Mouse (Mus musculus) gastrocnemius, adult 18-20 months (tissue): Measurements from ENCODE around the gene Arhgef11. TPM values are rescaled to one million over a fixed set of nuclear protein-coding genes. Genes with fewer than 3 reads are reported as not detected.

Experiments used
- DNase-seq: peaks from one replicate; pipeline ENCODE4 v3.0.0; 2021; ENCODE audit warnings: low spot score
- total RNA-seq, 2 experiments: library from RNA; stranded (reverse); gene quantifications; 2 replicates each; pipeline ENCODE4 v1.2.3; 2021

Gene Arhgef11
- total RNA-seq, 2 experiments from 2014 or later = 18.5 to 19.9 TPM

DNA sequence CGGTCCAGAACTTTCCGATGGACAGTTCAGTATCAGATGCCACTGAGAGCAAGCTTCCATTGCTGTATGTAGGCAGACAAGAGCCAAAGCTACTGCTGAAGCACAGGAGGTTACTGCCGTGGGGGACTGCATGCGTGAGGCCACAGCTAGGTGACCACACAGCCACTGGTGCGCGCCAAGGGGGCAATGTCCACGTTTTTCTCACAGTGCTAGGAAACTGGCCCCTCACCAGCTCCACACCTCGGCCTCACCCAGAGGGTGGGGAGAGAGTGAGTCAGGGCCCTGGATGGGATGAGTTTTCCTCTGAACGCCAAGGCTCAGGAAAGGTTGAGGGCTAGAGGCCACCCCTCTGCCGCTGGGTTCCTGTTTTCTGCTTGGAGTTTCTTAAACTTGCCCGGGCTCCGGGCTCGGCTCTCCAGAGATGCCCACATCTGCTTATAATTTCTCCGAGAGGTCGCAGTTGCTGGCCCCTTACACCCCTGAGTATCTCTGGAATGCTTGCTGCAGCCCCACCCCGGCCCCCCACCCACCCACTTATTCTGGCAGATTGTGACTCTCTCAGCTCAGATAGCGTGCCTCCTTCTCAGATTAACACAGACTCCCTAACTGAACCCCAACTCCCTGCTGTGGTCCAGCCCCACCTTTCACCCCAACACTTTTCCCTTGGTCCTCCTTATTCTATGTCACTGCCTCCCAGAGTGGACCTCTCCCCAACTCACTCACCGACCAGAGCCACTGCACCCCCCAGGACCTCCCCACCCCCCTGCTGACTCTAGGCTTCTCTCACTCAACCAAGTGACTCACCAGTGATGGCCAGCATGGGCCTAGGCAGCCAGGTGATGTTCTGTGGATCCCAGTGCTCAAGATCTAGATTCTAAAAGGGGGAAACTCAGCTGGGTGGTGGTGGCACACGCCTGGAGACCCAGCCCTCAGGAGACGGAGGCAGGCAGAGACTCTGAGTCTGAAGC lies 144.3 kb downstream of the Arhgef11 start:
- no peak for DNase-seq

DNA sequence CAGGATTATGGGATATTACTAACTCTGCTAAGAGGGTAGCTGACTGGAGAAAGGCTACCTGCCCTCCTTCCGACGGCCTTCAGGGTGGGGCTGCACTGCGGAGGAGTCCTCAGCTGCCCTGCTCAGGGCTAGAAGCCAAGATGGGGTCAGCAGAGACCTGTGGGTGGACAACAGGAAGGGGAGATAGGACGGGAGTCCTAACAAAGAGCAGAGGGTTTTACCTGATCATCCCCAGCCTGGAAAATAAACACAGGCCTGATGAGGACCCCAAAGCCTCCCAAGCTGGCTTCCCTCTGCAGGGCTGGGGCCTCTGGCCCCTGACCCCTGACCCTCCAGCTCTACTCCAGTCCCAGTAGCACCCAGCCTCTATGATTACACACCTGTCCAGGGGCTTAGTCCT lies 145.8 kb downstream of the Arhgef11 start:
- DNase-seq = no peak

DNA sequence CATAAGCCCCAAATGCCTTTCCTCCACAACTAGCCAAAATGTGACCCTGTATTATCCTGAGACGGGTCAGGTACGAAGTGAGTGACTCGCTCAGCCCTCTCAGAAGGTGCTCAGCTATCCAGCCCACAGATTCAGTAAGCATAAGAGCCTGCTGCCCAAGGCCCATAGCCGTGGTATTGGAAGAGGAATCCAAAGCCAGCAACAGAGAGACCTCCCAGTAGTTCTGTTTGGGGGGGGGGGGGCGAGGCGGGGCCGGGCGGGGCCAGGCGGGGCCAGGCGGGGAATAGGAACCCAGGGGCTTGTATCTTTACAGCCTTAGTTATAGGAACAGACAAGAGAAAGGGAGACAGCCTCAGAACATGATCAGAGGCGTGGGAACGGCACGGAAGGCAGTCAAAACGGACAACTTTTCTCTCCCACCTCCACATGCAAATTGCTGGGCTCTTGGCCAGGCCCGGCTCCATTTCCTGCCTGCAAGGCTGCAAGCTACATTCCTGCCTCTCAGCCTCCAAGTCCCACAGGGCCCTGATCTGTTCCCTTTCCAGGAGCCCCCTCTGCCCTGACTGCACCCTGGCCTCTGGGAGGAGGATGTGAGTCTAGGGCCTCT lies 146.4 kb downstream of the Arhgef11 start:
- DNase-seq = peak; percentile 60

DNA sequence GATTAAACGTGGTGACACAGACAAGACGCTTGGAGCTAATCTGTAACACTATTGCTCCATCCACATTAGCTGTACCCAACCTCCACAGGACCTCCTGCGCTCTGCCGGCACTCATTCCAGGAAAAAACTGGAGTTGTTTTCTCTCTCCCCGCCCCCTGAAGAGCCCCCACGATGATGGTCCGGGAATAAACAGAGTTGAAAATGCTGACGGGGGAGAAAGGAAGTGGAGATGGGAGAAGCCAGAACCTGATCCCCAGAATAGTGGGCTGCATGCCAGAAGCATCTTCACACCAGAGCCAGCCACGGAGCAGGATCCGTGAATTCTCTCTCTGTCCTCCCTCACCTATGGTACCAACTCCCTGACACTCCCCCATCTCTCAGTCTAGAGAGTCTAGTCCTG lies 147.1 kb downstream of the Arhgef11 start:
- no peak for DNase-seq

DNA sequence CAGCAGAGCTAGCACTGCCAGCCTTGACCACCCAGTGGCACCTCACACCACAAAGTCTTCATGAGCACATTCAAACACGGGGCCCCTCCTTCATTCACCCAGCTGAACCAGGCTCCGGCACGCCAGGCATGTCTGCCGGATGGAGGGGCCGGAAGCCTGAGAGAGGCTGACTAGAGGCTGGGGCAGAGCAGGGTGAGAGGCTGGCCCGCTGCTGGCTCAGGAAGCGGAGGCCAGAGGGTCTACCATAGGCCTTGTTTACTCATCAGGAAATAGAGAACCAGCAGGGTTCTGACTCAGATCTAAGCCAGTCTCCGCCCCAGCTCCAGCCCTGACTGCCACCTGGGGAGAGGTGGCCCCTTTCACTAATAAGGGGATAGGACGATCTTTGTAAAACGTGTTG lies 147.7 kb downstream of the Arhgef11 start:
- DNase-seq = no peak

DNA sequence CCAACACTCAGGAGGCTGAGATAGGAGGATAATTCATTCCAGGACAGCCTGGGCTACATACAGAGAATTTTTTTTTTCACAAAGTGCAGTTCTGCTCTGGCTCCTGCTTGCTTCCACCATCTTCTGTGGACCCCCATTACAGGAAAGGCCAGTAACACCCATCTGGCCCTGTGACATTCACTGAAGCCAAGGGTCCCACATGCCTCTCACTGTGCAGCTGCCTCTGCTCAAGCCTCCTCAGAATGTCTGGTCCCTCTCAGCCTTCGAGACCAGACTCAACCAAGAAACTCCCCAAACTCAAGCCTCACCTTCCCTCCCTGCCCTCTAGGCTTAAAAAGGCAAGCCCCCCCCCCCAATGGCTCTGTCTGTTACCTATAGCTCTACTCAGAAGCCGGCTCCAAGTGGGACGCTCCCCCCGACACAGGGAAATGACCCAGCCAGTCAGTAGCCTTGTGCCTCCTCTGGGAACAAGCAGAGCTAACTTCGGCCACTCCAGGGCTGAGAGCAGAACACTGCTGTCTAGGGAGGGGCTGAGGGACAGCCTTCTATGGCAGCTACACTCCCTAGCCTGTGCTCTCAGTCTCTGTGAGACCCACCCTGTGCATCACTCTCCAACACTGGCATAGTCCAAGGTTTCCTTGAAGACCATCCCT lies 148.4 kb downstream of the Arhgef11 start:
- no peak for DNase-seq

DNA sequence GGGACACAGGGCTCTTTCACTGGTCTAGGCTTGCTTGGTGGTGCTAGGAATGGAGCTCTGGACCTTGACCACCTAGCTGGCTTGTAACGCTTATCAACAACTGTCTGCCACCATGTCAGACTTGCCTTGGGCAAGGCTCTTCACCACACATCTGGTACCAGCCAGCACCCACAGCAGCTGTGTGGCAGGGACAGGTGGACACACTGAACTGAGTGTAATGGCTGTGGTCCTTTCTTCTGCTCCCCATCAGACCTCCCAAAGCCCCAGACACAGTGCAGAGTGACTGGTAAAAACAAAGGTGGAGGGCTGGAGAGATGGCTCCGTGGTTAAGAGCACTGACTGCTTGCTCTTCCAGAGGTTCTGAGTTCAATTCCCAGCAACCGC lies 148.9 kb downstream of the Arhgef11 start:
- DNase-seq = no peak

DNA sequence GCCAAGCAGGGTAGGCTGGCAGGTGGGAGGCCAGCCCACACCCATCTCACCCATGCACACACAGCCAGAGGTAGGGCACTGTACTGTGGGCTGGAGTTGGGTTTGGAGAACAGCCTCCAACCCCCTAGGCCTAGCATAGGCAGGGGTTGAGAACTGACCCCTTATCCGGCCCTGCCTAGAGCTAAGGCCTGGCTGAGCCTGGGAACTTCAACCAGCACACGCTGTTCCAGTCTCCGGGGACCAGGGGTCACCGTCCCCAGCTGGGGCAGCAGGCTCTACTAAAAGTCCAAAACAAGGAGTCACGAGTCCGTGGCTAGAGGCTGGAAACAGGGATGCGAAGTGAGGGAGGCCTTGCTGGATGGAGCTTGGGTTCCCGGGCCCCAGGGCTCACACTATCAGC lies 150.4 kb downstream of the Arhgef11 start:
- peak; percentile 40 for DNase-seq

DNA sequence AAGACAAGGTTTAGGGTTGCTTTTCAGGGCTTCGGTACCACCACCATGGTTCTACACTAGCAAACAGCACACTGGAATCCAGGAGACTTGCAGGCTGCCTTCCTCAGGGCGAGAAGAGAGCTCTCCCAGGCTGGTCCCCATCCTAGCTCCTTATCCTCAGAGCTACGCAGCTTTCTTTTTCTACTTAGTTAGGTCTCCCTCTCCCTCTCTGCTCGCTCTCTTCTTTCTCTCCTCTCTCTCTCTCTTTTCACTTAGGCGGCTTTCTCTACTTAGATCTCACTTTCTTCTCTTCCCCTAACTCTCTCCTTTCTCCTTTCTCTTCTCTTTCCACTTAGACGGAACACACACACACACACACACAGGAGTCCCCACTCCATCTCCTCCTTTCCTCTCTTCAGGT lies 151.1 kb downstream of the Arhgef11 start:
- no peak for DNase-seq

DNA sequence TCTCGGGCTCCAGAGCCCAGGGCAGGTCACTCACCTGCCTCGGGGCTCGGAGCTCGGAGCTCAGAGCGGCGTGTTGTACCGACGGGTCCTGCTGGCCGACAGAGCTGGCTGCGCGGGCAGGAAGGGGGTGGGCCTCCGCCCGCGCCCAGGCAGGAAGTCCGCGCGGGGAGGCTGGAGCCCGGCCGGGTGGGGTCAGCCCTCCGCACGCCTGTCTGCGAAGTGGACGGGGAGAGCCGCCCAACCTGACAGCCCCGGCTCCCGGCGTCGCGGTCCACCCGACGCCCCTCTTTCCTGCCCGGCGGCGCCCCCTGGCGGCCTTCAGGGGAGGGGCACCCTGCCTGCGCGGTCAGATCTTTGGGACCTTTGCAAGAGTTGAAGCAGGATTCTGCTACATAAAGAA lies 151.5 kb downstream of the Arhgef11 start:
- peak; percentile 81 for DNase-seq

DNA sequence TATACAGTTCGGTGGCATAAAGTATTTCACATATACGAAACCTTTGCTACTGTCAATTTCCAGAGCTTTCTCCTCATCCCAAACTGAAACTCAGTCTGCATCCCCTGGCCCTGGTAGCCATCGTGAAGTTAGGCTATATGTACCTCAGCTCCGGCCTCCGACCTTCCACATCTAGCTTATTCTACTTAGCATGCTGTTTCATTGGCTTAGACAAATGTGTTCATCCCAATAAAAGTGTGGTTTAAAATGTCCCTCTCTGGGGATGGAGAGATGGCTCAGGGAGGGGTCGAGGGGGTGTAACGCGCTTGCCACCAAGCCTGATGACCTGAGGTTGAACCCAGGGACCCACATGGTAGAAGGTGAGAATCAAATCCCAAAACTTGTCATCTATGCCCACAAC lies 152.1 kb downstream of the Arhgef11 start:
- DNase-seq = no peak

DNA sequence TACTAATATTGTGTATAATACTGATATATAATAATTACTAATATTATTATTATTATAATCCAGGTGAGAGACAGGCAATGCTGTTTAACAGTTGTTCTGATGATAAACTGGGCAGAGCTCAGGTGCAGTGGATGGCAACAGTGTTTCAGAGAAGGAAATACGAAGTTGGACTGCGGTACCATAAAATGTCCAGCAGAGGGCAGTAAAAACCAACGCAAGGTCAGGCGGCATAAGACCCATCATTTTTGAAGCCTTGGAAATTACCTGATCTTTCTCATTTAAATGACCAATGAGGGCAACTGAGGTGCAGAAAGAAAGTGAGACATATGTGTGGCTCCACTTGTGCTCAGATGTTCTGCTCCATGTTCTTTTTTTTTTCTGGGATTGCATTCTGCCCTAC lies 152.9 kb downstream of the Arhgef11 start:
- DNase-seq = peak; percentile 48

DNA sequence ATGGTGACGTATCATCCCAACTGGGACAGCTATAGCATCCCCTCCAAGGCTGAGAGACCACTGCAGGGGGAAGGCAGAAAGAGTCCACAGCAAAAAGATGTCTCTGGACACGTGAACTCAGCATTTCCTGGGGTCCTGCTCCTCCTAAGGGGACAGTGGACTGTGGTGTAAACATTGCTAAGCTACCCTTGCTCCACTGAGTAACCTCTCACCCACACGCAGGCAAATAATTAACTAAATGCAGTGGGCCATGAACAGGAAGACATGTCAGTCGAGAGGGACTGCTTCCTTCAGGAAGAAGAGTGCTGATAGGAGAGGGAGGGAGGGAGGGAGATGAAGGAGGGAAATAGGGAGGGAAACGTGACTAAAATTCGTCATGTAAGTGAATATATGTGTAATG lies 153.7 kb downstream of the Arhgef11 start:
- no peak for DNase-seq

DNA sequence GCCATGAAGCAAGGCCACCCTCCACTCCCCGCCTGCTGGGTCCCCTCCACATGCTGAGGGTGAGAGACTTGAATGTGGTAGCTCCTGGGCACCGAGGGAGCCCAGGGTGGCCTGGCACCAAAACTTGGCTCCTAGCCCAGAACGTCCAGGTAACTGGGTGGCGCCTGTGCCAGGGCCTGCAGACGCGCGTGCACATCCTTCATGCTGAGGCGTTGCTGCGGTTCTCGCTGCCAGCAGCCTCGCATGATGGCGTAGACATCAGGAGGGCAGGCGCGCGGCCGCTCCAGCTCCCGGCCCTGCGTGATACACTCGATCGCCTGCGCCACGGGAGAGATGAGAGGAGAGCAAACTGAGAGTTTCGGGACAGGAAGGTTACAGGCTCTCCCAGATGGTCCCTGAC lies 160.9 kb downstream of the Arhgef11 start:
- no peak for DNase-seq

DNA sequence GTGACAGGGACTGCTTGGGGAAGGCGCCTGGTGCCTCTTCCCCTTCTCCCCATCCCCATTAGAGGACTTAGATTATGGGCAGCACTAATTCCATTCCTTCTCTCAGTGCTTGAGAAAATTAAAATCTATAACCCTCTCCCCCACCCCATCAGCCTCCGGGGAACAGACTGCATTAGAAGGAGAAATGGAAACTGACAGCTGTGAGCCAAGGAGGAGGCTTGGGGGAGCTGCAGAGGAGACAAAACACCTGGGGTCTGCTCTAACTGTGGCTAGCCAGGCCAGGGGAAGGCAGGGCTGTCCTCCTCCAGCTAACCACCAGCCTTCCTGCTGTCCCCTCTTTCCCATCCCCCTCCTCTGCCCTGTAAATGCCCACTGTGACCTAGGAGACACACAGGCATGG lies 161.7 kb downstream of the Arhgef11 start:
- no peak for DNase-seq

DNA sequence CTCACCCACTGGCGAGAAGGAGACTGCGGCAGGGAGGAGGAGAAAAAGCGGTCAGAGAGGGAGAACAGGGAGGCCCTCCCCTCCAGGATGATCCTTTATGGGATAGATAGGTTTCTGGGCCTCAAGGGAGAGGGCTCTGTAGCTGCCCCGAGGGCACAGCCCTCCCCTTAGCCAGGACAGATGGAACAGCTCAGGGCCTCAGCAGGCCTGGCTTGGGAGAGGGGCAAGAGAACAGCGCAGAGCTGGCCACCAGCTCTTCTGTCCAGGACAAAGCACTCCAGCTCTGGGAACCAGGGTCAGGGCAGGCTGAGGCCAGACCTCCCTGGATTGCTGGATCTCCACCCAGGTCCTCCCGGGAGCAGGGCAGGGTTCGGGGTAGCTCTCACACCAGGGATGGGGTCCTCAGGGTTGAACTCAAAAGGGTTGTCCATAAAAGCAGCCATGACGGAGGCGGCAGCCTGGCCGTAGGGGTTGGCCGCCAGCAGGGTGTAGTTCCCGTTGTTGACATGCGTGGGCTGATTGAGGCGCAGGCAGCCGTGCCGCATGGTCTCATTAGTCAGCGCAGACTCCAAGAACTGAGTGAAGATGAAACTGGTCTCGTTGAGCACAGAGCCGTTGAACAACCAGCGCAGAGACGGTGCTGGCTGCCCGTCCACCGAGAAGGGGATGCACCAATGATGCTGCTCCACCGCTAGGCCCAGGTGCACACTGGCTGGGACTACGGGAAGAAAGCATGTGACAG lies 166.1 kb downstream of the Arhgef11 start:
- DNase-seq = no peak

DNA sequence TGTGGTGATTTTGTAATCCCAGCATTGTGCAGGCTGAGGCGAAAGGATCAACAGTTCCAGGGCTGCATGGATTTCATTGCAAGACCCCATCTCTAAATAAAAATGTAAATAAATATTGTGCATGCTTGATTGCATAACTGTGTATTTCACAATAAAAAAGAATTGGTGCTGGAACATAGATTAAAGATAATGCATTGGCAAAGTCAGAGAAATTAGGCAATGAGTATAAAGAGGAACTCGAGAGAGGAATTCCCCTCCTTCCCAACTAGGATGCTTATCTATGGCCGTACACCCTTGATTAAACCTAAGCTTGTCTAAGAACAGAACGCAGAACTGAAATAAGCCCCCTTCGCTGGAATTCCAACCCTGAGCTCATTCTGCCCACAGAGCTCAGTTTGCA lies 167.8 kb downstream of the Arhgef11 start:
- no peak for DNase-seq

DNA sequence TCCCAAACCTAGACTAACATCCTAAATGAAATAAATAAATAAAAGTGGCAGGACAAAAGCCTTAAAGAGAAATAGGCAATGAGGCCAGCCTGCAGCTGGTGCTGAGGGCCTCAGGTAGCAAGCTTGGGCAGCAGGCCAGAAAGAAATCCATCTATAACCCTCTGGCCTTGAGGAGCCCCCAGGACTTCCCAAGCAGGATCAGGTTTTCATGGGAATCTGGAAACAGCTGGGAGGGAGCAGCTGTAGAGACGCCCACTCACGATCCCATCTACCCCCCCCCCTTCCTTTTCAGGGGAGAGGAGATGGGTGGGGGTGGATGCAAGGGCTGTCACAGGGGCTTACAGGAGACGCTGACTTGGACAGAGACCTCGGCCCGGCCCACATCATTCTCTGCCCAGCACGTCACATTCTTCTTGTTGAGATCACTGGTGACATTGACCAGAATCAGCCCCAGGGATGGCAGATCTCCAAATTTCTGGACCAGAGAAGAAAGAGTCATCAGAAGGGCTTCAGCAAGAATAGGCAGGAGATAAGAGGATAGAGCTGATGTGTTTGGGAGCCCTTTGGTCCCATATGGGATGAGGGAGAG lies 168.4 kb downstream of the Arhgef11 start:
- DNase-seq = no peak
